Mouse (Mus musculus): ENCODE results near the gene Ccdc96. TPM values are rescaled to one million over a fixed set of nuclear protein-coding genes. Genes with fewer than 3 reads are reported as not detected.

The Ccdc96 gene
- 2.4 and 5.4 TPM in 2 replicates for polyA plus RNA-seq (2012; rRNA removed)

GRCm38 (mm10) chr5:36484171-36484990 is at the start of gene Ccdc96, which contains the start of gene Tada2b:
Gene Ccdc96 (plus strand): TSS chr5:36484588.
Gene Tada2b (minus strand): TSS chr5:36484285.

GRCm38 (mm10) chr5:36464709-36465661 is 19.4 kb upstream of the Ccdc96 start, which contains the start of gene Grpel1:
Gene Grpel1 (plus strand): TSS chr5:36464998.

Other genes starting within 250 kb of the Ccdc96 start
- gene Sorcs2, start 86.4 kb upstream of the Ccdc96 start, polyA plus RNA-seq (2012; rRNA removed) = 6.5 and 11.2 TPM in 2 replicates
- 24.0 and 28.1 TPM in 2 replicates for gene Grpel1, start 19.6 kb upstream of the Ccdc96 start, polyA plus RNA-seq (2012; rRNA removed)
- gene Tada2b, start 303 bp upstream of the Ccdc96 start, polyA plus RNA-seq (2012; rRNA removed) = 12.8 and 13.0 TPM in 2 replicates
- gene Tbc1d14, start 108.7 kb downstream of the Ccdc96 start, polyA plus RNA-seq (2012; rRNA removed) = 40.7 and 48.2 TPM in 2 replicates
- gene D5Ertd579e, start 211.4 kb downstream of the Ccdc96 start, polyA plus RNA-seq (2012; rRNA removed) = 32.2 and 35.9 TPM in 2 replicates

Measured in central nervous system, embryonic 11.5 days (tissue).